Mouse (Mus musculus) thymus, adult 2 months (tissue): ENCODE measurements around the gene Eif4enif1.
"Not testable (repeated sequence)": the region's sequence is repeated elsewhere in the genome, so short reads cannot be mapped to it uniquely, and the experiment has no call there.

Source experiments
- CTCF ChIP-seq: fragments of 200-500 bp; IDR thresholded peaks from 2 replicates; pipeline ENCODE4 v1.5.1; 2012; ENCODE audit warnings: mild to moderate bottlenecking, control low read depth, low read length, moderate library complexity, borderline replicate concordance; ENCODE audit not compliant: control insufficient read depth, poor library complexity, insufficient read depth; ENCODE audit errors: extremely low read depth
- POLR2A ChIP-seq: fragments of 200-500 bp; IDR thresholded peaks from 2 replicates; pipeline ENCODE4 v1.6.1; 2012; ENCODE audit warnings: mild to moderate bottlenecking, low read length, control low read depth, moderate library complexity; ENCODE audit not compliant: control insufficient read depth, poor library complexity, insufficient read depth; ENCODE audit errors: extremely low read depth

- TF ChIP-seq POLR2A, CTCF: not testable (repeated sequence)
These were observed 23.0 kb upstream of the Eif4enif1 start for GRCm38 (mm10) chr11:3178968-3179725.
